Comparison of ENCODE assay signal across 8 mouse cellular contexts in the genomic region with DNA sequence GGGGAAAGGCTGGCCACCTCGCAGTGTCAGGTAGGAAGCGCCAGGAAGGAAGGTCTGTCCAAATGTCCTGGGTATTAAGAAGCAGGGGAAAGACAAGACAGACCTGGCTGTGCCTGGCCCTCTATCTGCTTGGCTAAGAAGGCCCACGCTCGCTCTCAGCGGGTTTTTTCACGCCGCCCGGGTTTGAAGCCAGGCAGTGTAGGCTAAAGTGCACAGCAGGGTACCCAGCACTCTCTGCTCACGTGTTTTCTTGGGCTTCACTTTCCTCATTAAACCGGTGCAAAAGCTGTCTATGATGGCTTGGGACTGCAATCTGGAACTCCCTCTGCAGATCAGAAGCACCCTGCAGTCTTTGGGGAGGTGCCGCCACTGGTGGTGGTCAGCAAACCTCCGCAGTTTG. TPM values are rescaled to one million over a fixed set of nuclear protein-coding genes. Genes with fewer than 3 reads are reported as not detected.
DNase-seq lines count a peak whose midpoint lies in the region; ATAC-seq and TF ChIP-seq lines count a peak whose summit lies in the region.

No protein-coding gene starts in this region.

- ATAC-seq in embryonic facial prominence, embryonic 13.5 days (ENCODE audit: insufficient number of reproducible peaks, insufficient read depth, low FRiP score, low TSS enrichment, low read depth): no peak
- ATAC-seq in intestine, postnatal 0 days: no peak
- ATAC-seq in neural tube, embryonic 12.5 days (ENCODE audit: low FRiP score, low read depth): peak; percentile 8; the same call in 1 of the 2 replicates

- H3K36me3 ChIP-seq in embryonic facial prominence, embryonic 13.5 days: no peaks in the 10 kb centered on the region
- no peaks in the 10 kb centered on the region for H3K36me3 ChIP-seq in intestine, postnatal 0 days (ENCODE audit: control insufficient read depth, insufficient read depth)
- no peaks in the 10 kb centered on the region for H3K36me3 ChIP-seq in neural tube, embryonic 12.5 days

- H3K4me1 ChIP-seq in embryonic facial prominence, embryonic 13.5 days: peaks cover 24% of the 10 kb centered on the region
- no peaks in the 10 kb centered on the region for H3K4me1 ChIP-seq in intestine, postnatal 0 days (replicated peaks; ENCODE audit: control insufficient read depth, insufficient read depth, low read length)
- peaks cover 14% of the 10 kb centered on the region for H3K4me1 ChIP-seq in neural tube, embryonic 12.5 days

- no peak for DNase-seq in layer of hippocampus, adult 2 months (ENCODE audit: low spot score in 2 of 2)
- DNase-seq in layer of hippocampus, adult 8-10 months (ENCODE audit: low spot score in 2 of 2): no peak
- DNase-seq in right cerebral cortex, postnatal 25 days: no peak
- DNase-seq in lung, postnatal 10 days: no peak
- no peak for DNase-seq in T-cell, adult 2 months (ENCODE audit: low spot score)

- whole genome bisulfite sequencing in embryonic facial prominence, embryonic 13.5 days: 13% methylated on average over 12 of the region's 12 CpGs
- WGBS in intestine, postnatal 0 days: 30% methylated on average over 12 of the region's 12 CpGs
- WGBS in neural tube, embryonic 12.5 days: 6% methylated on average over 12 of the region's 12 CpGs

- H3K4me2 ChIP-seq in embryonic facial prominence, embryonic 13.5 days: peak overlapping the region; percentile 100
- peak overlapping the region; percentile 99 for H3K4me2 ChIP-seq in intestine, postnatal 0 days (replicated peaks; ENCODE audit: low read depth)
- H3K4me2 ChIP-seq in neural tube, embryonic 12.5 days (replicated peaks): peak overlapping the region; percentile 100

- no peaks in the 10 kb centered on the region for H3K9me3 ChIP-seq in embryonic facial prominence, embryonic 13.5 days
- no peaks in the 10 kb centered on the region for H3K9me3 ChIP-seq in intestine, postnatal 0 days (ENCODE audit: control insufficient read depth)
- no peaks in the 10 kb centered on the region for H3K9me3 ChIP-seq in neural tube, embryonic 12.5 days

- peak overlapping the region; percentile 96 for H3K4me3 ChIP-seq in layer of hippocampus, adult 2 months
- H3K4me3 ChIP-seq in embryonic facial prominence, embryonic 13.5 days: peak overlapping the region; percentile 65
- H3K4me3 ChIP-seq in intestine, postnatal 0 days (ENCODE audit: low read depth, low read length): peak overlapping the region; percentile 60
- H3K4me3 ChIP-seq in neural tube, embryonic 12.5 days: peak overlapping the region; percentile 58

- H3K9ac ChIP-seq in embryonic facial prominence, embryonic 13.5 days: peak overlapping the region; percentile 73; the same call in 1 of the 2 replicates
- no peak overlapping the region for H3K9ac ChIP-seq in intestine, postnatal 0 days (ENCODE audit: low read depth, low read length)
- H3K9ac ChIP-seq in neural tube, embryonic 12.5 days: no peak overlapping the region

- TF ChIP-seq CTCF in layer of hippocampus, adult 2 months (conservative IDR thresholded peaks at IDR 0.05): no peak
- TF ChIP-seq CTCF in intestine, postnatal 0 days (IDR thresholded peaks at IDR 0.05; ENCODE audit: low read depth): no peak

- peaks cover 48% of the 10 kb centered on the region for H3K27me3 ChIP-seq in embryonic facial prominence, embryonic 13.5 days
- H3K27me3 ChIP-seq in intestine, postnatal 0 days (replicated peaks; ENCODE audit: control insufficient read depth, insufficient read depth, low read length): peaks cover 21% of the 10 kb centered on the region
- peaks cover 38% of the 10 kb centered on the region for H3K27me3 ChIP-seq in neural tube, embryonic 12.5 days (replicated peaks)

- H3K27ac ChIP-seq in layer of hippocampus, adult 2 months: peak overlapping the region; percentile 98
- no peak overlapping the region for H3K27ac ChIP-seq in embryonic facial prominence, embryonic 13.5 days
- no peak overlapping the region for H3K27ac ChIP-seq in intestine, postnatal 0 days (ENCODE audit: low read depth, low read length)
- H3K27ac ChIP-seq in neural tube, embryonic 12.5 days: no peak overlapping the region

RNA-seq across cellular contexts. Expression of gene Klf15, which starts 0.6 kb away (rescaled TPM):
- 10 to 100 TPM; 29.9 to 33.8 TPM for total RNA-seq in layer of hippocampus, adult 2 months (2021)
- 10 to 100 TPM; 29.8 to 38.5 (median 34.8) TPM for total RNA-seq in layer of hippocampus, adult 8-10 months (2022)
- 7.5 and 7.8 TPM in 2 replicates for polyA plus RNA-seq in embryonic facial prominence, embryonic 13.5 days (2015; fragmentation: Nextera tagmentation; extraction: Ambion mirVana)
- polyA plus RNA-seq in intestine, postnatal 0 days (2015; fragmentation: Nextera tagmentation; extraction: Ambion mirVana): 0.51 and 0.86 TPM in 2 replicates
- polyA plus RNA-seq in neural tube, embryonic 12.5 days (2016; fragmentation: Nextera tagmentation; extraction: Ambion mirVana): 6.1 and 6.6 TPM in 2 replicates

RNA-seq across cellular contexts. Expression of gene Aldh1l1, which starts 24.5 kb away (rescaled TPM):
- 10 to 100 TPM; 39.3 to 45.2 TPM for total RNA-seq in layer of hippocampus, adult 2 months (2021)
- 10 to 100 TPM; 40.8 to 52.0 (median 45.5) TPM for total RNA-seq in layer of hippocampus, adult 8-10 months (2022)
- polyA plus RNA-seq in embryonic facial prominence, embryonic 13.5 days (2015; fragmentation: Nextera tagmentation; extraction: Ambion mirVana): 1.6 and 1.9 TPM in 2 replicates
- polyA plus RNA-seq in intestine, postnatal 0 days (2015; fragmentation: Nextera tagmentation; extraction: Ambion mirVana): 12.1 and 15.6 TPM in 2 replicates
- 9.5 and 9.7 TPM in 2 replicates for polyA plus RNA-seq in neural tube, embryonic 12.5 days (2016; fragmentation: Nextera tagmentation; extraction: Ambion mirVana)

RNA-seq across cellular contexts. Expression of gene Cfap100, which starts 33.2 kb away (rescaled TPM):
- 10 to 100 TPM; 16.3 to 18.7 TPM for total RNA-seq in layer of hippocampus, adult 2 months (2021)
- 10 to 100 TPM; 12.1 to 18.5 (median 13.7) TPM for total RNA-seq in layer of hippocampus, adult 8-10 months (2022)
- 1.2 and 1.8 TPM in 2 replicates for polyA plus RNA-seq in embryonic facial prominence, embryonic 13.5 days (2015; fragmentation: Nextera tagmentation; extraction: Ambion mirVana)
- 0.07 TPM in 1 of 2 replicates, not detected in the other for polyA plus RNA-seq in intestine, postnatal 0 days (2015; fragmentation: Nextera tagmentation; extraction: Ambion mirVana)
- polyA plus RNA-seq in neural tube, embryonic 12.5 days (2016; fragmentation: Nextera tagmentation; extraction: Ambion mirVana): 2.1 and 2.9 TPM in 2 replicates
